Mouse (Mus musculus) G1E (cell line): ENCODE measurements around the gene Znrd1as.

ENCODE experiments used
- CTCF ChIP-seq: IDR thresholded peaks from 2 replicates; pipeline ENCODE4 v1.5.1; 2012; ENCODE audit warnings: low read depth, low read length, inconsistent platforms, mixed read lengths
- GATA1 ChIP-seq: IDR thresholded peaks from 2 replicates; pipeline ENCODE4 v1.6.1; 2012; ENCODE audit warnings: borderline replicate concordance, low read length, inconsistent platforms, mixed read lengths
- POLR2AphosphoS5 ChIP-seq: IDR thresholded peaks from 2 replicates; pipeline ENCODE4 v1.6.1; 2012; ENCODE audit warnings: low read depth, low read length, inconsistent platforms; ENCODE audit not compliant: insufficient replicate concordance
- TAL1 ChIP-seq: conservative IDR thresholded peaks from 2 replicates; pipeline ENCODE4 v1.6.1; 2012; ENCODE audit warnings: low read depth, low read length, inconsistent platforms, mixed read lengths

- TF ChIP-seq CTCF (no peak), GATA1 (no peak), POLR2AphosphoS5 (no peak), TAL1 (no peak)
Observed at GRCm38 (mm10) chr17:37002364-37003330, 44.3 kb downstream of the Znrd1as start.
